Mouse (Mus musculus) mesoderm, embryonic 11.5 days (tissue): ENCODE data around the gene Patl2.

ENCODE experiments used
- DNase-seq: peaks from one replicate; pipeline ENCODE4 v3.0.0-alpha.2; 2012; ENCODE audit warnings: low read depth, low spot score

The Patl2 gene

GRCm38 (mm10) chr2:122172188-122172587 is 13.8 kb downstream of the Patl2 start:
- DNase-seq, result no peak

DNA sequence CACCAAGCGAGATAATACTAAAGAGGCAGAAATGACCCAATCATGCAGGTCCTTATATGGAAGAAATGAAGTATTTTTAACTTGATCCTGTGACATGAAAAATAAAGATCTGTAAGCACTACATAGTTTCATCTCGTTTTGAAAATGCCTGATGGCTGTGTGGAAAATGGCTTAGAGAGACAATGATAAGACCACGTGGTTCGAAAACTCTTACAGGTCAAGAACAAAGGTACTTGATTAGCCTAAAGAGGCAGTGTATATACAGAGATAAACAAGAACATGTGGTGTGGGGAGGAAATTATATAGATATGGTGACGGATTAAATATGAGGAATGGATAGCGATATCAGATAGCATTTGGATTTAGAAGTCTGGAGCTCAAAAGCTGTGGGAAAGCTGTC is 14.7 kb downstream of the Patl2 start:
- no peak for DNase-seq

DNA sequence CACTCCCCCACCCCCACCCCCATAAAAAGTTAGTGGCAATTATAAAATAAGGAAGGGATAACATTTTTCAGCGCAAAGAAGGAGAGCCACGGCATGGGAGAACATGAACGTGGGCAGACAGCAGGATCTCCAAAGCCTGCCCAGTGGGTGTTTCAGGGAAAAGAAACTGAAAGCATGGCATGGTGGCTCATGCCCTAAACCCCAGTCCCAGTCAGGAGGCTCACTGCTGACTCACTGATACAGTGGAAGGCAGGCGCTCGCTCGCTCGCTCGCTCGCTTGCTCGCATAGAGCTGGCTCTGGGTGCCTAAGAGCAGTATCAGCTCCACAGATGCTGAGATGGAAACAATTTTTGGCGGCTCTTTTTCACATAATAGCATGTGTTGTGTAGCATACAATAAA is 21.7 kb downstream of the Patl2 start:
- no peak for DNase-seq

DNA sequence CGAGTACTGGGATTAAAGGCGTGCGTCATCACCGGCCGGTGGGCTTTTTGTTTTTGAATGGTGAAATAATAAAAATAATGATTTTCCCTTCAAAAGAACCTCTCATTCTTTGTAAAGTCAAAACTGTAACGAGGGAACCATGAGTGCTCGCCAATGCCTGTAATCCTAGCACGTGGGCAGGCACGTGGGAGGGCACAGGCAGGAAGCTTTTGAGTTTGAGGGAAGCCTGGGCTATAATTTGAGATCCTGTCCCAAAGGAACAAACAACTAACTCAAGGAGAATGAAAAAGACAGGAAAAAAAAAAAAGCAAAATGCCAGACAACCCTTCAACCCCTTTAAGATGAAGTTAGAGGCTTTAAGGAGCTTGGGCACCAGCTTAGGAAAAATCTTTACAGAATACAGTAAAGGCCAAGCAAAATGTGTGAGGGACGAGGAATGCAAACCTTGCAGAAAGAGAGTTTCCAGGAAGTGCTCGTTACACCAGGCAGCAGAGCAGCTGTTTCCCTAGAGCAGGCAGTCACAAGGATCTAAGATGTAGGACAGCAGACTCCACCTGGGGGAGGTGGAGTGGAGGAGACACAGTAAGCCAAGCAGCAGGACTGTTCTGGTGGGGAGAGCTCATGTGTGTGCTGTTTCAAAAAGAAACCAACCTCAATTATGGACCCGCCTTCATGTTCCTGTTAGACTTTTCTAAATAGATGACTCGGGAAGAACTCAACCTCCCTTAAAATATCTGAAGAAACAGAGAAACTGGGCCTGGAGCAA is 22.4 kb downstream of the Patl2 start:
- no peak for DNase-seq

- DNase-seq, result no peak
Observed at GRCm38 (mm10) chr2:122162529-122162928, 23.5 kb downstream of the Patl2 start.

- peak; percentile 7 for DNase-seq
Observed at GRCm38 (mm10) chr2:122161542-122161941, 24.4 kb downstream of the Patl2 start.

GRCm38 (mm10) chr2:122160680-122161079 is 25.3 kb downstream of the Patl2 start, which contains the start of gene Trim69:
Gene Trim69 (plus strand): TSS chr2:122160700.
- peak; percentile 78 for DNase-seq

GRCm38 (mm10) chr2:122159667-122160066 is 26.3 kb downstream of the Patl2 start:
- DNase-seq, result no peak

DNA sequence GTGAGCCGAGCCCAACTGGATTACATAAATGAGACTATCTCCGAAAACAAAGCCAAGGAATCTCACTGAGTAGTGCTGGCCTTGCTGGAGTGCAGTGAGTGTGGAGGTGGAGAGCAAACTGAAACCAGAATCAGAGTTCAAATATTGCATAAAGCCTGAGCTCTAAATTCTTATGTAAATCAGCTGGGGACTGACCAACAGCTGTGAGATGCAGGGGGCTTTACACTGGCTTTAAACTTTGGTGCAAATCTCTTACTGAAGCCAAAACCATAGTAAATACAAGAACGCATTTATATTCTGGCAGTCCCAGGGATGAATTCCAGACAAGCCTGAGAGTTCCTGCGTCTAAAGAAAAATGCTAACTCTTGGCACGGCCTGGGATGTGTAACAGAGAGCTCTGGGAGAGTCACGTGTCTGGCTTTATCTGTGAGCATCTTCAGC is 27.6 kb downstream of the Patl2 start:
- DNase-seq, result no peak

DNA sequence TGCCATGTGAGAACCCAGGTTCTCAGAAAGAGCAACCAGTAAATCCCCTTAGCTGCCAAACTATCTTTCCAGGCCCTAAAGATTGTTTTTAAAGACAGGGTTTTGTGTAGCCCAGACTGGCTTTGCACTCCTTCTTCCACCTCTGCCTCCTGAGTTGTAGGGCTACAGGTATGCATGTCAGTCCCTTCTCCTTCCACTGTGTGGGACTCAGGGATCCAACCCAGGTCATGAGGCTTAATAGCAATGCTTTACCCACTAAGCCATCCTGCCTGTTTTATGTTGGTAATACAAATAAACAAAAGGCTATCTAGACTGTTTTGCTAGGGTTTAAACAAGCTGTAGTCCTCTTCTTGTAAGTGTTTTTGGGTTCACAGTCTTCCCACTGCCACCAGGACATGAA is 28.4 kb downstream of the Patl2 start:
- no peak for DNase-seq

DNA sequence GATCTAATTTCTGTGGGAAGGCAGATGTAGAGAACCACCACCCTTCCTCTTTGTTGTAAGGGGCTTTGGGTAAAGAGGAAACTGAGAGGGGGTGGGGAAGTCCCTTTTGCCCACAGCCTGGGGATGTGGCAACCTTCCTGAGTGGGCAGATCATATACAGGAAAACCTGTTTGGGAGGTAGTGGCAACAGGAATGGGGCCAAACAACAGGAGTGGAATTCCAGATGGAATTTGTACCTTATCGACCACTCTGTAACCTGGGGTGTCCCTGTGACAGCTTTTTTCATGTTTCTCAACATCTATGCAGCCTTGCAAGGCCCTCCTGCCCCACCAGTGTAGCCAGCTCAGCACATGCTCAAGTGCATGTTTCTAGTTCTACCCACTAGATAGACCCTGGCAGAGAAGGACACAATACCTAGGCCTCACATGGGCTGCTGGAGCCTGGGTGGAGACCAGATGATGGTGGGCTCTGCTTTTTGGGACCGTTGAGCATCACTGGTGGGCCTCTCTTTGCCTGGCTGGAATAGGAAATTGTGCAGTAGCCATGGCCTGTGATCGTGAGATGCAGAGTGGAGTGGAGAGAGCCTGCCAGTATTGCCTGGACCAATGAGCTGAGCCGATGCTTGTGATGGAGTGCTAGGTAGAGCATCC is 29.8 kb downstream of the Patl2 start:
- DNase-seq, result no peak

GRCm38 (mm10) chr2:122155292-122155691 is 30.7 kb downstream of the Patl2 start:
- DNase-seq, result no peak

DNA sequence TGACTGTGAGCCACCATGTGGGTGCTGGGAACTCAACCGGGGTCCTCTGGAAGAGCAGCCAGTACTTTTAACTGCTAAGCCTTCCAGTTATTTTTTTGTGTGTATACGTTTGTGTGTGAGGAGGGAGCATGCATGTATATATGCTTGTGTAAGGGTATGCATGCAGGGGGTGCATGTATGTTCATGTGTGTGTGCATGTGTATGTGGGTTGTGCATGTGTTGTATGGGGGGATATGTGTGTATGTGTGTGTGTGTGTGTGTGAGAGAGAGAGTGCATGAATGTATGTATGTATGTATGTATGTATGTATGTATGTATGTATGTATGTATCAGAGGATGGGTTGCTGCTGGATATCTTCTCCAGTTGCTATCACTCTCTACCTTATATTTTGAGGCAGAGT is 31.5 kb downstream of the Patl2 start:
- no peak for DNase-seq

- DNase-seq, result no peak
Observed at GRCm38 (mm10) chr2:122153681-122154365, 32.2 kb downstream of the Patl2 start.

GRCm38 (mm10) chr2:122152850-122153249 is 33.1 kb downstream of the Patl2 start:
- DNase-seq, result no peak

GRCm38 (mm10) chr2:122151221-122151620 is 34.8 kb downstream of the Patl2 start:
- DNase-seq, result no peak

DNA sequence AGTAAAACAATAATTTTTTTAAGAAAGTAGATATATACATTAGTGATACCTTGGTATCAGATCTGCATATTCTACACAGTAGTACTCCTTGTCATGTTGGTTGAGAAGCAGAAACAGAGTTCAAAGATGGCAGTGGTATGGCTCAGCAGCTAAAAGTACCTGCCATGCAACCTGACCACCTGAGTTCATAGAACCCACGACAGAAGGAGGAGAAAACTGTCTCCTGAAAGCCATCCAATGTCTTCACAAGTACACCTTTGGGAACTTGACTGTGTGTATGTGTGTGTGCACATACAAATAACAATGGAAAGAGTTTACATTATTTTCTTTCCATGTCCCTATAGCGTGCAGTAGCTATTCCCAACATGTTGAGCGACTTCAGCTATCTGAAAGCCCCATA is 36.3 kb downstream of the Patl2 start:
- no peak for DNase-seq

- no peak for DNase-seq
Observed at GRCm38 (mm10) chr2:122149316-122149715, 36.7 kb downstream of the Patl2 start.

GRCm38 (mm10) chr2:122148242-122148917 is 37.6 kb downstream of the Patl2 start:
- peak; percentile 18 for DNase-seq

GRCm38 (mm10) chr2:122147508-122148241 is 38.3 kb downstream of the Patl2 start, which contains the start of gene B2m:
Gene B2m (plus strand): TSS chr2:122147686.
- DNase-seq, result peak; percentile 96

DNA sequence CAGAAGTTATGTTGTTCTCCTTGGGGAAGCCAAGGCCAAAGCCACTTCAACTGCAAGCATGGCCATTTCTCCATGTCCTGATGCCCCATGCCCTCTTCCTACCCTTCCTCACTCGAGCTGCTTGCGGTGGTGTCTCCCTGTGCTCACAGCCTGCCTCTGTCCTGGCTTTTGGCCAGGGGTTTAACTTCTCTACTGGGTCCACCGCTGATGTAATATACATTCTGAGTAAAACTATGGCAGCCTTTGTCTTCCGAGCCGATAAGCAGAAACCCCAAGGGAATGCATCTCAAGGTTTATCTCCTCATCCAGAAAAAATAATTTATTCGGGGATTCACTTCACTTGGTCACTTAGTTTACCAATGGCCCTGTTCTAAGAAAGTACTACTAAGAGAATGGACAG is 39.3 kb downstream of the Patl2 start:
- DNase-seq, result no peak
